9 mouse cellular contexts compared by ENCODE assay signal in genomic region chr6:71752791-71753464, GRCm38 (mm10). TPM values are rescaled to one million over a fixed set of nuclear protein-coding genes. Genes with fewer than 3 reads are reported as not detected.
DNase-seq lines count a peak whose midpoint lies in the region; TF ChIP-seq lines count a peak whose summit lies in the region.
"Had no signal": no experiment of that assay in that cellular context is flagged by ENCODE, and none has a peak within 500 bp of the region (broad histone marks: within the 10 kb centered on the region; RNA-seq: fewer than 3 reads in every experiment).

No protein-coding gene starts in this region.

- DNase-seq in left cerebral cortex, adult 18-20 months (ENCODE audit: low spot score in 2 of 2) = peak; percentile 77 to 82
- DNase-seq in left cerebral cortex, adult 11 months (ENCODE audit: low spot score) = no peak
- DNase-seq in cerebellum, adult 2 months = peak; percentile 66 to 73
- DNase-seq in layer of hippocampus, adult 9-11 months = peak; percentile 84
- DNase-seq in right cerebral cortex, adult 2 months (ENCODE audit: low spot score in 2 of 2) = peak; percentile 86 to 89
- DNase-seq in B cell, adult 2 months = no peak
- DNase-seq in thymus, adult 2 months = no peak
- DNase-seq in natural killer cell, adult 2 months (ENCODE audit: low spot score in 2 of 2) = no peak

- H3K4me3 ChIP-seq in cerebellum, adult 2 months (replicated peaks; ENCODE audit: insufficient read depth, low read depth, low read length) = no peak overlapping the region
- H3K4me3 ChIP-seq in thymus, adult 2 months (ENCODE audit: control insufficient read depth, insufficient read depth, low read length) = no peak overlapping the region
- H3K4me3 ChIP-seq: liver, embryonic 15.5 days had no signal

- H3K27me3 ChIP-seq in cerebellum, adult 2 months (ENCODE audit: control insufficient read depth, insufficient read depth, low read length) = no peaks in the 10 kb centered on the region
- H3K27me3 ChIP-seq in thymus, adult 2 months (ENCODE audit: control insufficient read depth, insufficient read depth, low read length) = no peaks in the 10 kb centered on the region
- H3K27me3 ChIP-seq: liver, embryonic 15.5 days had no signal

- TF ChIP-seq CTCF in cerebellum, adult 2 months (IDR thresholded peaks at IDR 0.05; ENCODE audit: borderline replicate concordance, insufficient read depth, low read depth, low read length) = no peak
- TF ChIP-seq CTCF in thymus, adult 2 months (IDR thresholded peaks at IDR 0.05; ENCODE audit: borderline replicate concordance, control insufficient read depth, extremely low read depth, insufficient read depth, low read length, poor library complexity) = no peak

- WGBS in cerebellum, adult 2 months = 12% methylated on average over 7 of the region's 7 CpGs
- WGBS in thymus, adult 2 months = 85% methylated on average over 7 of the region's 7 CpGs

- H3K27ac ChIP-seq in cerebellum, adult 2 months (ENCODE audit: insufficient read depth, low read length) = no peak overlapping the region
- no peak overlapping the region for H3K27ac ChIP-seq in thymus, adult 2 months (ENCODE audit: control insufficient read depth, insufficient read depth, low read length)
- H3K27ac ChIP-seq: liver, embryonic 15.5 days had no signal

- TF ChIP-seq POLR2A in cerebellum, adult 2 months (IDR thresholded peaks at IDR 0.05; ENCODE audit: borderline replicate concordance, insufficient read depth, low read length) = no peak
- TF ChIP-seq POLR2A in thymus, adult 2 months (IDR thresholded peaks at IDR 0.05; ENCODE audit: control insufficient read depth, extremely low read depth, insufficient read depth, low read length, poor library complexity) = no peak

- no peaks in the 10 kb centered on the region; the same call in 1 of the 2 replicates for H3K4me1 ChIP-seq in cerebellum, adult 2 months (ENCODE audit: control insufficient read depth, insufficient read depth, low read length)
- H3K4me1 ChIP-seq in thymus, adult 2 months (replicated peaks; ENCODE audit: control insufficient read depth, insufficient read depth, low read length) = peaks cover 22% of the 10 kb centered on the region

- H3K36me3 ChIP-seq in thymus, adult 2 months (ENCODE audit: control insufficient read depth, insufficient read depth, low read length) = no peaks in the 10 kb centered on the region
- H3K36me3 ChIP-seq: liver, embryonic 15.5 days had no signal

RNA-seq across cellular contexts. Expression of gene Reep1, which starts 45.6 kb away (rescaled TPM):
- 10 to 100 TPM; 84.9 to 85.6 TPM for total RNA-seq in left cerebral cortex, adult 18-20 months (2021)
- 74.0 and 82.1 TPM in 2 replicates for polyA plus RNA-seq in cerebellum, adult 2 months (2012; rRNA removed)
- 2.1 TPM in 2 replicates for polyA plus RNA-seq in thymus, adult 2 months (2012; rRNA removed)

Comparison
In these comparisons a context has a peak if more than half of its experiments do, and no peak if none do; other contexts are left out.
1. DNase-seq: peak in left cerebral cortex, adult 18-20 months (2 of 2), cerebellum, adult 2 months (2 of 2), layer of hippocampus, adult 9-11 months (single experiment) and right cerebral cortex, adult 2 months (2 of 2); none in left cerebral cortex, adult 11 months (single experiment), B cell, adult 2 months (0 of 2), thymus, adult 2 months (single experiment) and natural killer cell, adult 2 months (0 of 2).
2. RNA of gene Reep1, which starts 45.6 kb away (polyA plus RNA-seq): 74.0 to 82.1 TPM in cerebellum, adult 2 months; 2.1 TPM in thymus, adult 2 months; every median in the first group is over 10 times any median in the second.